Mouse (Mus musculus): ENCODE results near the gene 1700129C05Rik. TPM values are rescaled to one million over a fixed set of nuclear protein-coding genes. Genes with fewer than 3 reads are reported as not detected.

1700129C05Rik gene
- polyA plus RNA-seq, 1 experiment from 2014 or later: not detected

DNA sequence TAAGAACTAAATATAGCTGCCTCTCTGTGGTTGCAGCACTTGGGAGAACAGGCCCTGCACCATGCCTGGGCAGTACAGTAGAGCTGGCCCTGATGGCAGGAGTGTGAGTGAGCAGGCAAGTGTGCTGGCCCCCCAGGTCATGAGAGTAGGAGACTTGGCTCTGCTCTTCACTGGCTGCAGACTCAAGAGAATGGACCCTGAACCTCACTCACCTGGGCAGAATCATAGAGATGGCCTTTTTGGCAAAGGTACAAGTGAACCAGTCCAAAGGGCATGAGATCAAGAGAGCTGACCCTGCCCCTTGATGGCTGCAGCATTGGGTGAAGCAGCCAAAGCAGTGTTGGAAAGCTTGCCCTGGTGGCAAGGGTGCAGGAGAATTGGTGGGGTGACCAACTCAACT is 49.1 kb downstream of the 1700129C05Rik start:
- no peak overlapping the region for H3K4me3 ChIP-seq (ENCODE audit: low read depth, low read length)
- no peak overlapping the region for H3K9ac ChIP-seq (replicated peaks; ENCODE audit: low read depth, low read length)
- H3K4me2 ChIP-seq (ENCODE audit: low read depth, low read length): no peak overlapping the region
- no peak overlapping the region for H3K27ac ChIP-seq (ENCODE audit: low read depth, low read length)
- no peaks in the 10 kb centered on the region for H3K27me3 ChIP-seq (ENCODE audit: control insufficient read depth, insufficient read depth, low read length)
- H3K9me3 ChIP-seq (ENCODE audit: control insufficient read depth, low read length): no peaks in the 10 kb centered on the region
- no peaks in the 10 kb centered on the region for H3K4me1 ChIP-seq (ENCODE audit: control insufficient read depth, insufficient read depth, low read length)
- ATAC-seq (ENCODE audit: low read depth): no peak
- H3K36me3 ChIP-seq (ENCODE audit: control insufficient read depth, insufficient read depth, low read length): no peaks in the 10 kb centered on the region

DNA sequence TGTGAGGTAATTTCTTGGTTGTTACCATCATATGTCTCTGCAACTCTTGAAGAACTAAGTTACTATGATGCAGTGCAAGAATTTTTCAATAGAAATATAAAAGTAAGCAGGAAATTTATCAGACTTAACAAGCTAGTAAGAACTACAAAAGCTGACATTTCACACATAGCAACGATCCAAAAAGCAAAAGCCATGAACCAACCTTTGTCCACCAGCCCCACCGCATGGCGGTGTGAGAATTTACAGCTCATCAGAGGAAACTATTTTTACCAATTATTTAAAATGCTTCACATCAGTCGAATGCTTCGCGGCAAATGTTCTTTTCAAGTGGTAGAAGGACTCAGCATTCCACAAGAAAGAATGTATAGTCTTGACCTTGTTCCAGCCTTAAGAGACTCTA is 58.3 kb downstream of the 1700129C05Rik start:
- Histone ChIP-seq H3K27me3 (ENCODE audit: control insufficient read depth, insufficient read depth, low read length) (no peaks in the 10 kb centered on the region), H3K27ac (ENCODE audit: low read depth, low read length) (no peak overlapping the region), H3K4me1 (ENCODE audit: control insufficient read depth, insufficient read depth, low read length) (no peaks in the 10 kb centered on the region), H3K9me3 (ENCODE audit: control insufficient read depth, low read length) (no peaks in the 10 kb centered on the region), H3K36me3 (ENCODE audit: control insufficient read depth, insufficient read depth, low read length) (no peaks in the 10 kb centered on the region), H3K4me3 (ENCODE audit: low read depth, low read length) (no peak overlapping the region), H3K4me2 (ENCODE audit: low read depth, low read length) (no peak overlapping the region), H3K9ac (replicated peaks; ENCODE audit: low read depth, low read length) (no peak overlapping the region)
- WGBS: 41% methylated on average over 6 of the region's 6 CpGs
- ATAC-seq (ENCODE audit: low read depth): no peak

Other genes with a start within 250 kb of the 1700129C05Rik start
- gene Gm5142, start 35.9 kb upstream of the 1700129C05Rik start, polyA plus RNA-seq (2014; fragmentation: Nextera tagmentation; extraction: Ambion mirVana): not detected in 2 replicates
- 50.1 and 68.7 TPM in 2 replicates for gene Rcbtb1, start 58.3 kb upstream of the 1700129C05Rik start, polyA plus RNA-seq (2014; fragmentation: Nextera tagmentation; extraction: Ambion mirVana)
- gene Gm6904, start 117.3 kb upstream of the 1700129C05Rik start, polyA plus RNA-seq (2014; fragmentation: Nextera tagmentation; extraction: Ambion mirVana): 0.32 TPM in 1 of 2 replicates, not detected in the other
- not detected in 2 replicates for gene Phf11a, start 154.6 kb upstream of the 1700129C05Rik start, polyA plus RNA-seq (2014; fragmentation: Nextera tagmentation; extraction: Ambion mirVana)
- not detected in 2 replicates for gene Phf11b, start 198.5 kb upstream of the 1700129C05Rik start, polyA plus RNA-seq (2014; fragmentation: Nextera tagmentation; extraction: Ambion mirVana)
- gene Phf11d, start 222.6 kb upstream of the 1700129C05Rik start, polyA plus RNA-seq (2014; fragmentation: Nextera tagmentation; extraction: Ambion mirVana): 0.13 and 0.36 TPM in 2 replicates

Data from neural tube, embryonic 14.5 days (tissue).